Mouse (Mus musculus) T-helper 2 cell (primary cell): Measurements from ENCODE around the gene Pcsk7.

ENCODE experiments used
- in situ Hi-C: fragments of 300-600 bp; cut with MboI, MseI; formaldehyde crosslinking; loops from one replicate; pipeline ENCODE4 v1.15.1; 2025; ENCODE audit warnings: high pct_unique_total_duplicates

Pcsk7 gene

DNA sequence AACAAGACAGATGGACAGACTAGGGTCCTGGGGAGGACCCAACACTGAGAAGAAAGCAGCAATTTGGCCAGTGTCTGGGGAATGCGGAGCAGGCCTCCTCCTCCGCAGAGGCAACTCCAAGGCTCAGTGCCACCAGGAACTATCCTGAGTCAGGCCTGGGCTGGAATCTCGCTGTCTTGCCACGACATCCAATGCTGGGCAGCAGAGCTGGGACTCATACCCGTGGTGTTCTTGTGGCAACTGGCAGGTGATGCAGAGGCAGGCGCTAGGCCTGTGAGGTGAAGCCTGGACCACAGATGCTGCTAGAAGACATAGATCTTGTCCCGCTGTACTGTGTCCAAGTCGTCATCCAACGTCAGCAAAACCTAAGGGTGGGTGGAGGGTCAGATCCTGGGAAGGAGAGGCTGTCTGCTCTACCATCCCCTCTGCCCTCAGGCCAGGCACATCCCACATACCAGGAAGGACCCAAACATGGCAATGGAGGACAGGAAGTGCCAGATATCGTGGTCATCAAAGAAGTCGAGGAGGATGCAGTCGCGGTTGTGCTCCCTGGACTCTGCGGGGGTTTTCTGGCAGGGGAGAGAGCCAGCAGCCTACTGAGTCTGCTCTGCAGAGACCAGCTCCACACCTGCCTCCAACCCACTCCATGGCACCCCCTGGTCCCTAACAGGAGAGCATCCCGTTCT, 32.8 kb downstream of the Pcsk7 start:
- in situ Hi-C loops: loop anchor here (10.0 kb wide), 1 partner anchor 114 kb away; the partner anchor contains the start of gene Cep164

DNA sequence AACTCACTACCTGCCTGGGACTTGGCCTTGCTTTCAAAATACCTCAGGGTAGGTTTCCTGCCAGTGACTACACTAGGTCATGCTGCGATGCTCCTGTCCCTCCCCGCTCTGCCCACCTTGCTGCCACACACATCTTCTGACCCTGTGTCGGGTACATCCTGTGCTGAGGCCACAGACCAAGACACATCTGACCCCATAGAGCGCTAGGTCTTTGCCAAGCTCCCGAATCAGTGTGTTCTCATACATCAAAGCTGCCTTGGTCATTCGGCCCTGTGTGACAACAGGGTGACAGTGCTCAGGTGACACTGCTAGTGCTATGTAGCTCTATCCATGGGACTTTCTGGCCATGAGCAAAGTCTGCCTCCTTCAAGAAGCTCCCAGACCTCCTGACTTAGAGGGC, 33.5 kb downstream of the Pcsk7 start:
- in situ Hi-C loops: loop anchor here (10.0 kb wide), 1 partner anchor 115 kb away; the partner anchor contains the start of gene Cep164

DNA sequence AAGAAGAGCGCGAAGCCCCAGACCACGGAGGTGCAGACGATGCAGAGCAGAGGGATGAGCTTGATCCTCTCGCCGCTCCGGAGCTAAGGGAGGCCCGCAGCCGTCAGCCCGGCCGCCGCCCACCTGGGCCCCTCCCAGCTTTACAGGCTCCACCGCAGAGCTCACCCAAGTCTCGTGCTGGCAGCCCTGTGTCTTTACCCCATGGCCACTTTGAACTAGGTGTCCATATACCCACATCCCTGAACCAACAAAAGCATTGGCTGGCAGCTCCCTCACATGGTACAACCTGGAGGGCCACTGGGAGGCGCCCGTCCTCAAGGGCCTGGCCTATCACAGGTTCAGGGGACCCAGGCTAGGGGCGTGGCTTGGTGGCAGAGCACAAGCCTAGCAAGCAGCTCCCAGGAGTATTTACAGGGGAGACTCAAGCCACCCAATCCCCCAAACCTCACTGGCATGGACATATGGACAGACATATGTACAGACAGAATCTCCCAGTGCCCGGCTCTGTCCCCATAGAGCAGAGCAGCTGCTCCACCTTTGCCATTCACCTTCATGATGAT, 35.1 kb downstream of the Pcsk7 start:
- in situ Hi-C loops: no loop called here

DNA sequence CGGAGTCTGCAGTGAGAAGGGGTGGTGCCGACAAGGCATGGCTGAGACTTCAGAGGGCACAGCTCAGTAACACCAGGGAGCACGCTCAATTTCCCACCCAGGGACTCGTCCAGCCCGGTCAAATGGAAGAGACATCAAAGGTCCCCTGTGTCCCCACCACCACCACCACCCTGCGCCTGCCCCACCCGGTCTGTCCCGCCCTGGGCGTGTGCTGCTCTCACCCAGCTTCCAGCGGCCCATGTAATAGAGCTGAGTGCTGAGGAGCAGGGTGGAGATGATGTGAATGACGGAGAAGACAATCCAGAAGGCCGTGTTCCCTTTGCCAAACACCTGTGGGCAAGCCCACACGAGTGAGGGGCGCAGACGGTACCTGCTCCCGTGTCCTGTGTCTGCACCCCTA, 36.2 kb downstream of the Pcsk7 start:
- in situ Hi-C loops: no loop called here

- in situ Hi-C loops: no loop called here
Measured at GRCm38 (mm10) chr9:45942916-45943315, 36.6 kb downstream of the Pcsk7 start.

GRCm38 (mm10) chr9:45943628-45944505, 37.6 kb downstream of the Pcsk7 start:
- in situ Hi-C loops: no loop called here

DNA sequence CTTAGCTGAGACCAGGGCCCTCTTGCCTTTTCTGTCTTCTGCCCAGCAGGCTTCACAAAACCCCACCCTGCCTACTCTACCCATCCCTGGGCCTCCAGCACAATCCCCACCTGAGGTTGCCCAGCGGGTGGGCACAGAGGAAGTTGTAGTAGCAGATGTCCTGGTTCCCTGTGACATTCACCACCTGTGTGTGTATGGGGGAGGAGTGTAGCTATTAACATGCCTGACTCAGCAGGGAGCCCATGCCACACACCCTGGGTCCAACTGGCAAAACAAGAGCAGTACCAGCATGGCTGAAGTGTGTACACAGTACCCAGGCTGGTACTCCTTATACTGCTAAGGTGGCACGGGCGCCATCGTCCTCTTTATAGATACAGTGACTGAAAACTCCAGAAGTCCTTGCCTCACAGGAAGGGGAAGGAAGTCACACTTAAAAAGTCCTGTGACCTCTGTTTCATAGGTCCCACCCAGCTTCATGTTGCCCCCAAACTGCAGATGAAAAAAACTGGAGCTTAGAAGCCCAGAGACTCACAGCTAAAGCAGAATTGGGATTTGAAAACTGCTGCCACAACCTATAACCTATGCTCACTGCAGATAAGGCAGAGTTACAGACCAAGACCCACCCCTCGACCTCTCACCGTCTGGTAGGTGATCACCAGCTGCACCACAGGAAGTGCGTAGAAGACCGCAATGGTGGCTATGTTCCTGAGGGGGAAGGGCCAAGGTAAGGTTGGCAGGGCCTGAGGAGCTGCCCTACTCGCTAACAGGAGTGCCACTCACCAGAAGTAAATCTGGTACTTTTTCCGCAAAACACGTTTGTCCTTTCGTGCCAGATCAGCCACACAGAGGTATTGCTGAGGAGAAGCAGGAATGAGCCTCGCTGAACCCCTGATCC, 38.5 kb downstream of the Pcsk7 start:
- in situ Hi-C loops: loop anchor here (5.0 kb wide), 1 partner anchor 32 kb away; no protein-coding TSS in a partner anchor

GRCm38 (mm10) chr9:45945721-45946120, 39.4 kb downstream of the Pcsk7 start:
- in situ Hi-C loops: loop anchor here (5.0 kb wide), 1 partner anchor 33 kb away; no protein-coding TSS in a partner anchor

DNA sequence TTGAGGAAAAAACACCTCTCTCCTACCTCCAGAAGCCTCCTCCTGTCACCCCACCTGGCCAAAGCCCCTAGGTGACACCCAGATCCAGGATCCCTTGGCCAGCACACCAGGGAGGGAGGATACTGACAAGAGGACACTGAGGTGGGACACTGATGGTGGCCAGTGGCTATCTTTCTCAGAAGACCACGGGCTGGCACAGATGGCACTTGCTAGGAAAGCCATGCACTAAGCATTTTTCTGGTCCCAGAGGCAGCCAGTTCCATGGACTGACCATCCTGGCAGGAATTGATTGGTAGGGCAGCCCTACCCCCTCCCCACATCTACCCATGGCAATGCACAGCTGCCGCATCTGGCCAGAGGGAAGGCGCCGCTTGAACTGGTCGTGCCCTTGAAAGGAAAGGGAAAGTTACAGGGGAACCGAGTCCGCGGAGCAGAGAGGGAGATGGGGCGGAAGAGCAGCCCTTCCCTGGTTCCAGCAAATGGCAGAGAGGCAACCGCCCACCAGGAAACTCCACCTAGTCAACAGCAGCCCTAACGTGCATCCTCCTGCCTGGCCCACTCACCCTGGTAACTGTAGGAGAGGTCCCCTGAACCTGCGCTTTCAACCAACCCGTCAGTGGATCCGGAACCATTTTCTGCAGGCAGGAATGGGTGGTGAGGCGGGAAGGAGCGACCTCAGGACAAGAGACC, 40.0 kb downstream of the Pcsk7 start:
- in situ Hi-C loops: loop anchor here (5.0 kb wide), 1 partner anchor 34 kb away; no protein-coding TSS in a partner anchor

DNA sequence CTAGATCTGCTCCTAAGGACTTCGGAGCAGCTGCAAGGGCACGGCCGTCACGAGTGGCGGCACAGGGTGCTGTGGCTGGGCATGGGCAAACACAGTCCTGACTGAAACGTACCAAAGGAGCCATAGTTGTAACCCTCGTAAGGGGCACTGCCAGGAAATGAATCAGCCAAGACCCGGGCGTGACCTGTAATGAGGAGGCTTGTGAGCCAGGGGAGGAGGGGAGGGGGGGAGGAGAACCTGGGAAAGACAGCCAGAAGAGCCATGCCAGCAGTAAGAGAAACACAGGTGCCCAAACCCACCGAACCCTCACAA, 40.5 kb downstream of the Pcsk7 start:
- in situ Hi-C loops: loop anchor here (5.0 kb wide), 1 partner anchor 35 kb away; no protein-coding TSS in a partner anchor

DNA sequence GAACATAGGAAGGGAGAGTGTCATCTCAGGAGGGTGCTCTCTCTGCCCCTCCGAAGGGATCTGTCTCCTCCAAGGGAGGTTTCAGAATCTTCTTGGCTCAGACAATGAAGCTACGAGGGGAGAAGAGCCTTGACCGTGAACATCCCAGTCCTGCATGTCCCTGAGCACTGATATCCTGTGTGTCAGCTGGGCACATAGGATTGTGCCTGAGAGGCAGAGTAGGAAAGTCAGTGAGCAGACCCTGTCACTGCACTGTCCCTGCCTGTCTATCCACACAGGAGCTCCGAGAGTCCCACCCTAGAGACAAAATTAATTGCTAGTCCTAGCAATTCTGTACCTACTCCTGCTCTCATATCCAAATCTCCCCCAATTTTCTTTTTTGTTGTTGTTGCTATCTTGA, 45.8 kb downstream of the Pcsk7 start:
- in situ Hi-C loops: no loop called here

DNA sequence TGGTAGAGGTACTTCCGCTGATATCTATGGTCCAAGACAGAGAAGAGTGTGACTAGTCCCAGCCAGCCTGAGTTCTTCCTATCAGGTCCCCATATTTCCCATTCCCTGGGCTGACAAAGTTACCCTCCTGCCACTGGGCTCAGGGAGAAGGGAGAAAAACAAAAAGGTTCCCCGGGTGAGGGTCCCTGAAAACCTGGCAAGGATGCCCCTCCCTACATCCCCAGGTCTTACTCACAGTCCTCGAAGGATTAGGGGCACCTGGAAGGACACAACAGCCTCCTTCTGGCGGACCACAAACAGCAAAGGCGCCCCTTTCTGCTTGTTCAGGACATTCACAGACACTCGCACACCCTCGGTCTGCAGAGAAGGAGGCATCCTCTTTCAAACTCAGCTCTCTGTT, 46.6 kb downstream of the Pcsk7 start:
- in situ Hi-C loops: no loop called here

DNA sequence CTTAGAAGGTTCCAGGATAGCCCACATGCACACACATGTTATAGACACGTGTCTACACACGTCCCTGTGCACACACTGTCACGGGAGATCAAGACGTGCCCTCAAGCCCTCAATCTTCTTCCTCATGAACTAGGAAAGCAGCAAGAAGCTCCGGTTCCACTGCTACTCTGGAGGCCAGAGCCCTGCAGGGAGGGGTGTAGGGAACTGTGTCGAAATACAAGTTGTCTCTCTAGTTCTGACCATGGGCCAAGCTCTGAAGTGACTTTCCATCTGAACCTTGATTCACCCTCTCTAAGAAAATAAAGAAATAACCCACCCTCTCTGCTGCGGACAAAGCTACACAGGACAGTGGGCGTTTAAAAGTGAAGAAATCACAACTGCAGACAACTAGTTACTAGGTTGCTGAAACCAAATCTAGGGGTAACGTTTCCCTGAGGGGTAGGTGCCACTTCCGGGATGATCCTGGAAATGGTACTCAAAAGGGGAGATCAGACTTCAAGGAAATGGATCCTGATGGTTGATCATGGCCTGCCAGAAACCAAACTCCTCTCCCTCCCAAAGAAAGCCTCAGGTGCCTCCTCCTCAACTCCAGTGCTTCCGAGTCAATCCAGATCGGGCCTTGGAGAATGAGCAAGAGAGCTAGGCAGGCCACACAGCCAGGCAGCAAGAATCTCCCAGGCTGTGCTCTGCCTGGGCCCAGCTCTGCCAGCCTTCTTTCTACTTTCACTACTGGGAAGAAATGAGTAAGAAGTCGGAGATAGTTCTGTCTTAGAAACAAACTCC, 47.4 kb downstream of the Pcsk7 start:
- in situ Hi-C loops: no loop called here

- in situ Hi-C loops: no loop called here
Measured at GRCm38 (mm10) chr9:45954294-45955106, 48.2 kb downstream of the Pcsk7 start.

DNA sequence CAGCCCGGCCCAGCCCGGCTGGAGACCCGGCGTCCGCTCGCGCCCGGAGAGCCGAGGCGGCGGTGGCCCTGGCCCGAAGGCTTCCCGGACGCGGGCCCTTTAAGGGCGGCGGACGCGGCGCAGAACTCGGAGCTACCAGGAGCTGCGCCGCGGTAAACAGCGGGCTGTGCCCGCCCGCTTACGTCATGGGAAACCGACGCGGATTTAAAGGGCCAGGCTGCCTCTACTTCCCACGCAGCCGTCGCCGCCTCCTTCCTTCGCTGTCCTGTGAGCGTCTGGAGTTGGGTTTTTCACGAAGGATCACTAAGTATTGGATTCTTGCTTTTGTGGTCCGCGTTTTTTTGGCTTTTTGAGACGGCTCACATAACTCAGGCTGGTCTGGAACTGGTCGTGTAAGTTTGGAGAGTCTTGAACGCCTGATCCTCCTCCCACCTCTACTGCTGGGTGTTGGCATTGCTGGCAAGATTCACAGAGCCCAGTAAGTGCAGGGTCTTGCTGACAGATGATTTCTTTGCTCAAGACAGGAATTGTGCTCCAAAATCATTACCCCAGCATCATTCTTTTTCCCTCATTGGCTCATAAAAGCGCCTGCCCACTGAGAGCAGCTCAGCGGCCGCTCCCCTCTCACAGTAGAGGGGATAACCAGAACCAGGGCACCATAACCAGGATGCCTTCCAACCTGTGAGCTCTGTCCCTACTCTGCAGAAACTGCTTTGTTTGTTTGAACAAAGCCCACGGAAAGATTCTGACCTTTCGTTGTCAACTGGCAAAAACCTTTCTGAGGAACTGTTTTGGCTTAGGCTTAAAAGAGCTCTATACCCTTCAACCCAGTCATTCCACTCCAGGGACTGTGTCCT, 49.0 kb downstream of the Pcsk7 start, which contains the start of gene Sidt2:
Sidt2 (minus strand) TSS at position 152 of the 857 bp plus-strand sequence.
- in situ Hi-C loops: no loop called here

DNA sequence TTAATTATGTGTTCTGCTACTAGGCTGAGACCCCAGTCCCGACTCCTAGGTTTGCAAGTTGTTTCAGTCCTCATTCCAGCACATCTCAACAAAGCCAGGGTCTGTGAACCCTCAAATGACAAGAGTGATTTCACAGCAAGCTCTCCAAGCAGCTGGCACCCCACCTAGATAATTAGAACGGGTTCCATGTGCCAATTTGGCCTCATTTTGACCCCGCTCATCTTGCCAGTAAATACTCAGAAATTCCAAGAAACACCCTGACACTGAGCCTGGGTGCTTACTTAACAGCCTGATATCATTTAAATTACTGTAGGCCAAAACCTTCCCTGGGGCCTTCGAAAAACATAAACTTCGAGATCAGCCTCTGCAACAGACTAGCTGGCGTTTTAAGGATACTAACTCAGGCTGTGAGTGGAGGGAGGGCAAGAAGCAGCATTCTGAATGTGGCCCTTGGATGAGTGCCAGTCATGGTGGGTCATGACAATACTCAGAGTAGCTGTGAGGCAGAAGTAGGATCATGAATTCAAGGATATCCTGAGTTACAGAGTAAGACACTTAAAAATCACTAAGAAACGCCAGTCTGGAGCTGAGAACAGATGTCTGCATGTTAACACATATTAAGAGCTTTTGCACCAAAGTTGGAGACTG, 51.9 kb downstream of the Pcsk7 start:
- in situ Hi-C loops: no loop called here

DNA sequence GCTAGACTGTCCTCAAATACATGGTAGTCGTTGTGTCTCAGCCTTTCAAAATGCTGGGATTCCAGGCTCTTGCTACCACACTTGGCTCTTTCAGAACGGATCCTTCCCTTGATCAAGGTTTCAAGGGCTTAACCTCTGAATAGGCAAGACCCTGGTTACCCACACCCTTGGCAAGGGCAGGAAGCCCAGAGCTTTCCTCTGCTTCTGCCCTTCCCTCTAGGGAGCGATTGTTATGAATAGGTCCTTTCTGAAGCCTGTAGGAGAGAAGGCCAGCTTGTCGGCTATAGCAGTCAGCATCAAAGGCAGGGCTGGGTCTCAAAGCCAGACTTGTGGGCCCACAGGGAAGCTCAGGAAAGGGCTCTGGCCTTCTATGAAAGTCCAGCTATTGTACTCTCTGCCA, 52.6 kb downstream of the Pcsk7 start:
- in situ Hi-C loops: no loop called here

DNA sequence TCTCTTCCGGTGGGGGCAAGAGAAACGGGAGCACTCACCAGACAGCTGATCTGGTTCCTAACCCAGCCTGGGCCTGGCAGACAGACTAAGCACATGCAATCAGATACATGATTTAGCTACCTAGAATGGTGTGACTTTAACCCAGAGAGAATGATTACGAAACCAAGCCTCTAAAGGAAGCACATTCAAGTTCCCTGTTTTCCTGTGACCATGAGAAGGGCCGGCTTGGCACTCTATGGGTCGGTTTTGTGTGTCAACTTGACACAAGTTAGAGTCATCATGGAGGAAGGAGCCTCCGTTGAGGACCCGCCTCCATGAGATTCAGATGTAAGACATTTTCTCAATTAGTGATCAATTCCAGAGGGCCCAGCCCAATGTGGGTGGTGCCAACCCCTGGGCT, 53.4 kb downstream of the Pcsk7 start:
- in situ Hi-C loops: no loop called here
